Mouse (Mus musculus) A20 (cell line): ENCODE measurements around the gene Dmbx1.

Experiments used
- DNase-seq: peaks from one replicate; pipeline ENCODE4 v3.0.0-alpha.2; 2011; ENCODE audit warnings: low read depth, low spot score

Dmbx1 gene

GRCm38 (mm10) chr4:115939295-115940102 is at the start of gene Dmbx1:
Dmbx1 (minus strand) TSS chr4:115939926.
- DNase-seq, result no peak

GRCm38 (mm10) chr4:115989382-115989781 is 49.7 kb upstream of the Dmbx1 start:
- DNase-seq, result no peak

GRCm38 (mm10) chr4:115987858-115988530 is 48.3 kb upstream of the Dmbx1 start:
- DNase-seq, result no peak

- no peak for DNase-seq
Measured at GRCm38 (mm10) chr4:115987436-115987835, 47.7 kb upstream of the Dmbx1 start.

- DNase-seq, result peak; percentile 92
Measured at GRCm38 (mm10) chr4:115984967-115985366, 45.2 kb upstream of the Dmbx1 start.

- peak; percentile 88 for DNase-seq
Measured at GRCm38 (mm10) chr4:115984111-115984510, 44.4 kb upstream of the Dmbx1 start.

GRCm38 (mm10) chr4:115980676-115981075 is 41.0 kb upstream of the Dmbx1 start:
- peak; percentile 75 for DNase-seq

GRCm38 (mm10) chr4:115979437-115979836 is 39.7 kb upstream of the Dmbx1 start:
- no peak for DNase-seq

GRCm38 (mm10) chr4:115978911-115979310 is 39.2 kb upstream of the Dmbx1 start:
- no peak for DNase-seq

- no peak for DNase-seq
Measured at GRCm38 (mm10) chr4:115972543-115972942, 32.8 kb upstream of the Dmbx1 start.

GRCm38 (mm10) chr4:115964446-115964845 is 24.7 kb upstream of the Dmbx1 start:
- no peak for DNase-seq

- DNase-seq, result no peak
Measured at GRCm38 (mm10) chr4:115963751-115964150, 24.0 kb upstream of the Dmbx1 start.

GRCm38 (mm10) chr4:115962671-115963412 is 23.1 kb upstream of the Dmbx1 start:
- peak; percentile 85 for DNase-seq

- DNase-seq, result no peak
Measured at GRCm38 (mm10) chr4:115961991-115962390, 22.3 kb upstream of the Dmbx1 start.

GRCm38 (mm10) chr4:115959546-115959945 is 19.8 kb upstream of the Dmbx1 start:
- DNase-seq, result no peak

- DNase-seq, result no peak
Measured at GRCm38 (mm10) chr4:115955494-115955775, 15.7 kb upstream of the Dmbx1 start.

GRCm38 (mm10) chr4:115954656-115955493 is 15.1 kb upstream of the Dmbx1 start:
- no peak for DNase-seq

GRCm38 (mm10) chr4:115953559-115953958 is 13.8 kb upstream of the Dmbx1 start:
- DNase-seq, result no peak

- DNase-seq, result peak; percentile 59
Measured at GRCm38 (mm10) chr4:115952758-115953157, 13.0 kb upstream of the Dmbx1 start.

- DNase-seq, result no peak
Measured at GRCm38 (mm10) chr4:115943669-115944314, 4.1 kb upstream of the Dmbx1 start.

- DNase-seq, result no peak
Measured at GRCm38 (mm10) chr4:115941242-115941820, 1.6 kb upstream of the Dmbx1 start.
